Mouse (Mus musculus) heart, adult 2 months (tissue): Measurements from ENCODE around the gene Spata13.

Source experiments
- CTCF ChIP-seq: fragments of 200-600 bp; IDR thresholded peaks from 2 replicates; pipeline ENCODE4 v1.8.1; 2022; ENCODE audit warnings: antibody characterized with exemption, mild to moderate bottlenecking, moderate library complexity
- EP300 ChIP-seq: fragments of 200-500 bp; IDR thresholded peaks from 2 replicates; pipeline ENCODE4 v1.6.1; 2011; ENCODE audit warnings: low read depth, low read length, control low read depth; ENCODE audit not compliant: insufficient read depth
- POLR2A ChIP-seq: fragments of 200-500 bp; IDR thresholded peaks from 2 replicates; pipeline ENCODE4 v1.6.1; 2011; ENCODE audit warnings: mild to moderate bottlenecking, low read depth, low read length, control low read depth; ENCODE audit not compliant: insufficient read depth

GRCm38 (mm10) chr14:60790103-60790502, 156.3 kb downstream of the Spata13 start:
- no peak for TF ChIP-seq POLR2A
- TF ChIP-seq CTCF, result peak; percentile 85
- no peak for TF ChIP-seq EP300
